Mouse (Mus musculus): ENCODE measurements around the gene Alpl. TPM values are rescaled to one million over a fixed set of nuclear protein-coding genes. Genes with fewer than 3 reads are reported as not detected.

Gene Alpl
- polyA plus RNA-seq, 1 experiment from 2014 or later: 2.0 TPM

- in situ Hi-C loops (cut with MboI; ENCODE audit: low pct_unique_long_range_greater_than_20kb): no loop called here
- CTCF ChIA-PET: no interaction called here
- no peak for ATAC-seq
- TF ChIP-seq CTCF (IDR thresholded peaks at IDR 0.05): no peak
- POLR2A ChIA-PET: no interaction called here
- no peaks in the 10 kb centered on the region for H3K27me3 ChIP-seq
- no peak for DNase-seq (ENCODE audit: low read depth, low spot score)
Observed at GRCm38 (mm10) chr4:137727506-137728187, 68.5 kb downstream of the Alpl start.

GRCm38 (mm10) chr4:137726739-137727505 lies 69.3 kb downstream of the Alpl start:
- CTCF ChIA-PET: interaction anchor here (1.0 to 1.9 kb wide), 2 partner anchors 11 to 51 kb away, joined by 3 to 9 read pairs; no protein-coding TSS in a partner anchor
- DNase-seq (ENCODE audit: low read depth, low spot score) (no peak), ATAC-seq (no peak)
- no peak for TF ChIP-seq CTCF (IDR thresholded peaks at IDR 0.05)
- POLR2A ChIA-PET: no interaction called here
- H3K27me3 ChIP-seq: no peaks in the 10 kb centered on the region
- in situ Hi-C loops (cut with MboI; ENCODE audit: low pct_unique_long_range_greater_than_20kb): no loop called here

- in situ Hi-C loops (cut with MboI; ENCODE audit: low pct_unique_long_range_greater_than_20kb): no loop called here
- DNase-seq (ENCODE audit: low read depth, low spot score): no peak
- no peak for TF ChIP-seq CTCF (IDR thresholded peaks at IDR 0.05)
- ATAC-seq: no peak
- no peaks in the 10 kb centered on the region for H3K27me3 ChIP-seq
- CTCF ChIA-PET: interaction anchor here (0.7 to 1.9 kb wide), 5 partner anchors 12 to 110 kb away, joined by 3 to 9 read pairs (median 3); no protein-coding TSS in a partner anchor
- POLR2A ChIA-PET: interaction anchor here (1.7 kb wide), 1 partner anchor 46 kb away, joined by 6 read pairs; no protein-coding TSS in a partner anchor
Observed at GRCm38 (mm10) chr4:137725541-137726145, 70.5 kb downstream of the Alpl start.

- DNase-seq (ENCODE audit: low read depth, low spot score) (no peak), ATAC-seq (no peak)
- in situ Hi-C loops (cut with MboI; ENCODE audit: low pct_unique_long_range_greater_than_20kb): no loop called here
- CTCF ChIA-PET: interaction anchor here (0.7 to 1.9 kb wide), 5 partner anchors 39 to 111 kb away, joined by 3 to 9 read pairs (median 3); no protein-coding TSS in a partner anchor
- H3K27me3 ChIP-seq: no peaks in the 10 kb centered on the region
- POLR2A ChIA-PET: interaction anchor here (1.7 kb wide), 1 partner anchor 45 kb away, joined by 6 read pairs; no protein-coding TSS in a partner anchor
- no peak for TF ChIP-seq CTCF (IDR thresholded peaks at IDR 0.05)
Observed at GRCm38 (mm10) chr4:137724766-137725165, 71.4 kb downstream of the Alpl start.

DNA sequence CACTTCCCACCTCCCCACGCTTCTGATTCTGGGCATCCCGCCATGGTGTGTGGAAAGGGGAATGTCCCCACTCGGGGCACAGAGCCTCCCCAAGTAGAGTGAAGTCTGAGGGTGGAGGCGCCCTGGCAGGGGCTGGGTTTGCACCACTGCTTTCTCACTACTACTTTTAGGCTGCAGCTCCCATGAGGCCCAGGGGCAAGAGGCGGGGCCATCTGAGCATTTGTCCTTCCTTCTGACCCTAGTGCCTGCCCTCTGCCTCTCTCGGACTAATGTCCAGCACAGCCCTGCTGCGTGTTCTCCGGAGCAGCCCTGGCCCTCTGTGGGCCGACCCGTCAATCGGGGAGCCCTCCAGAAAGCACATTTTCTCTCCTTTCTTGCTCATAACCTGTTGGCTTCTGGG lies 72.0 kb downstream of the Alpl start:
- in situ Hi-C loops (cut with MboI; ENCODE audit: low pct_unique_long_range_greater_than_20kb): no loop called here
- no peak for TF ChIP-seq CTCF (IDR thresholded peaks at IDR 0.05)
- H3K27me3 ChIP-seq: no peaks in the 10 kb centered on the region
- DNase-seq (ENCODE audit: low read depth, low spot score) (no peak), ATAC-seq (no peak)
- ChIA-PET CTCF (interaction anchor here (1.0 to 1.2 kb wide), 3 partner anchors 49 to 112 kb away, joined by 3 read pairs; no protein-coding TSS in a partner anchor), POLR2A (interaction anchor here (1.7 kb wide), 1 partner anchor 44 kb away, joined by 6 read pairs; no protein-coding TSS in a partner anchor)

DNA sequence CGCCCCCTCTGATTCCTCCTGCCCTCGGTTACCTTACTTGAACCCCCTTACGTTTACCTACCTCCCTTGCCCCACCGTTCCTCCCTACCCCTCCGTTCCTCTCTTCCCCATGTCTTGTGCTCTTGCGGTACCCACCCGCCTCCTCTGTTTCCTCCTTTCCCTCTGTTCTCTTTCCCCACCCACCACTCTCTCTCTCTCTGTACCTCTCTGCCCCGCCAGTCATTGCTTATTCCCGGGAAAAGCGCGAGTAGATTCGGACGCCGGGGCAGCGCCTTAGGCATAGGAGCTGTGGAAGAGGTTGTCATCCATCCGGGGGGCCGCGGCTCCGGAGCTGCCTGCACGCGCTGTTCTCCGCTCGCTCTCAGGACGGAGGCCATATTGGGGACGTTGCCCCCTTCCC lies 72.7 kb downstream of the Alpl start:
- DNase-seq (ENCODE audit: low read depth, low spot score) (no peak), ATAC-seq (no peak)
- H3K27me3 ChIP-seq: no peaks in the 10 kb centered on the region
- in situ Hi-C loops (cut with MboI; ENCODE audit: low pct_unique_long_range_greater_than_20kb): no loop called here
- no peak for TF ChIP-seq CTCF (IDR thresholded peaks at IDR 0.05)
- ChIA-PET POLR2A (interaction anchor here (1.7 kb wide), 1 partner anchor 43 kb away, joined by 6 read pairs; no protein-coding TSS in a partner anchor), CTCF (interaction anchor here (1.0 to 1.2 kb wide), 3 partner anchors 48 to 112 kb away, joined by 3 read pairs; no protein-coding TSS in a partner anchor)

DNA sequence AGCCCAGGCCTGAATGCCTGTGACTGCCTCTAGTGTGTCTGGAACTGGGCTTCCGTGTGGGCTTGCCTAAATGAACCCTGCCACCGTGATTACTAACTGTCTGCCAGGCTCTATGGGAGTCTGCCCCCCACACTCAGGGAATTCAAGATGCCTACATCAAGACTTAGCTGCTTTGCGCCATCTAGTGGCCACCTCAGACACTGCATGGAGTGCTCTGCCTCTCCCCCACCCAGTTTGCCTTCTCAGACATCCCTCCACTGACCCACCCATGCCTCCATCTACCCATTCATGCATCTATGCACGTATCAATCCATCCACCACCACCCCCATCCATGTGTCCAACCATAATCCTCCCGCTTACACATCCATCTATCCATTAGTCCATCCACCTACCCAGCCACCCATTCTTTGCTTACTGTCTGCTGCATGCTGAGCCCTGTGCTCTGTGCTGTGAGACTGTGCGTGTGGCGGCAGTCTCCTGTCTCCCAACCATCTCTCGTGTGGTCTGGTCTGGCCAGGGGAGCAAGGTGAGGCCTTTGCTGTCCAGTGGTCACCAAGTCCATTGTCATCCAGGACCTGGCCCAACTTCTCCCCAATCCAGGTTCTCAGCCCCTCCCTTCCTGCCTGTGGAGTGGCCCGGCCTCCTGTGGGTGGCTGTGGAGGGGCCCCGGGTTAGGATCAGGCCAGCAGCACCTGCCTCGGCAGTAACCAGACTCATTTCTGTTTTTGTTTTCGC lies 73.3 kb downstream of the Alpl start:
- POLR2A ChIA-PET: no interaction called here

DNA sequence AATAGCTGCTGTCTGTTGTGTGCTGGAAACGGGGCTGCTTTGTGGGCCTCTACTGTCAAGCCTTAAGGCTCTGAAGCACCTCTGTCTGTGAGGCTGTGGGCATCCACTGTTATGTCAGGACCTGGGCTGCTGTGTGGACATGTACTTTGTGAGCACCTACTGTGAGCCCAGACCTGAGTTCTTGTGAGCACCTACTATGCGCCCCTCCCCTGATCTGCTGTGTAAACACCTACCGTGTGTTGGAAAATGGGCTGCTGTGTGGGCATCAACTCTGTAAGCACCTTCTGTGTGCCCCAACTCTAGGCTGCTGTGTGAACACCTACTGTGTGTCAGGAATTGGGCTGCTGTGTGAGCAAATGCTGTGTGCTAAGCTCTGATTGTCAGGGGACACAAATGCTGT lies 74.0 kb downstream of the Alpl start:
- ChIA-PET POLR2A (no interaction called here), CTCF (interaction anchor here (1.0 to 1.7 kb wide), 2 partner anchors 29 to 35 kb away, joined by 3 to 6 read pairs; no protein-coding TSS in a partner anchor)
- H3K27me3 ChIP-seq: no peaks in the 10 kb centered on the region
- no peak for TF ChIP-seq CTCF (IDR thresholded peaks at IDR 0.05)
- ATAC-seq (no peak), DNase-seq (ENCODE audit: low read depth, low spot score) (no peak)
- in situ Hi-C loops (cut with MboI; ENCODE audit: low pct_unique_long_range_greater_than_20kb): no loop called here

More for the DNA sequence above, 73.3 kb downstream of the Alpl start:
- ATAC-seq: no peak
- no peaks in the 10 kb centered on the region for H3K27me3 ChIP-seq
- CTCF ChIA-PET: interaction anchor here (1.0 to 1.7 kb wide), 2 partner anchors 29 to 36 kb away, joined by 3 to 6 read pairs; no protein-coding TSS in a partner anchor
- DNase-seq (ENCODE audit: low read depth, low spot score): no peak
- in situ Hi-C loops (cut with MboI; ENCODE audit: low pct_unique_long_range_greater_than_20kb): no loop called here
- TF ChIP-seq CTCF (IDR thresholded peaks at IDR 0.05): no peak

DNA sequence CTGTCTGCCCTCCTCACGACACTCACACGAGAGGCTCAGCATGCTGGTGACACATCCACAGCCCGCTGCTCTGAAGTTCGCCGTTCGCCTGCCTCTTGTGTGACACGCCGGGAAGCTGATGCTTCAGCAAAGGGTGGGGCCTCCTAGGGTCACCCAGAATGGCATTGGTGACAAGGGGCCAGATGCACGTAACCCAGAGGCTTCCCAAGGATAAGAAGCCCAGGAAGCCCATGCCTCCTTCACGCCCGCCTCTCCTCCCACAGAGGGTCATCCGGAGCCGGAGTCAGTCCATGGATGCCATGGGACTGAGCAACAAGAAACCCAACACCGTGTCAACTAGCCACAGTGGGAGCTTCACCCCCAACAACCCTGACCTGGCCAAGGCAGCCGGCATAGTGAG lies 74.6 kb downstream of the Alpl start:
- DNase-seq (ENCODE audit: low read depth, low spot score) (no peak), ATAC-seq (no peak)
- ChIA-PET CTCF (interaction anchor here (1.0 to 1.7 kb wide), 2 partner anchors 35 to 44 kb away, joined by 3 to 6 read pairs; no protein-coding TSS in a partner anchor), POLR2A (no interaction called here)
- in situ Hi-C loops (cut with MboI; ENCODE audit: low pct_unique_long_range_greater_than_20kb): no loop called here
- no peaks in the 10 kb centered on the region for H3K27me3 ChIP-seq
- TF ChIP-seq CTCF (IDR thresholded peaks at IDR 0.05): no peak
